Comparison of ENCODE assay signal across 16 mouse cellular contexts in the genomic region with DNA sequence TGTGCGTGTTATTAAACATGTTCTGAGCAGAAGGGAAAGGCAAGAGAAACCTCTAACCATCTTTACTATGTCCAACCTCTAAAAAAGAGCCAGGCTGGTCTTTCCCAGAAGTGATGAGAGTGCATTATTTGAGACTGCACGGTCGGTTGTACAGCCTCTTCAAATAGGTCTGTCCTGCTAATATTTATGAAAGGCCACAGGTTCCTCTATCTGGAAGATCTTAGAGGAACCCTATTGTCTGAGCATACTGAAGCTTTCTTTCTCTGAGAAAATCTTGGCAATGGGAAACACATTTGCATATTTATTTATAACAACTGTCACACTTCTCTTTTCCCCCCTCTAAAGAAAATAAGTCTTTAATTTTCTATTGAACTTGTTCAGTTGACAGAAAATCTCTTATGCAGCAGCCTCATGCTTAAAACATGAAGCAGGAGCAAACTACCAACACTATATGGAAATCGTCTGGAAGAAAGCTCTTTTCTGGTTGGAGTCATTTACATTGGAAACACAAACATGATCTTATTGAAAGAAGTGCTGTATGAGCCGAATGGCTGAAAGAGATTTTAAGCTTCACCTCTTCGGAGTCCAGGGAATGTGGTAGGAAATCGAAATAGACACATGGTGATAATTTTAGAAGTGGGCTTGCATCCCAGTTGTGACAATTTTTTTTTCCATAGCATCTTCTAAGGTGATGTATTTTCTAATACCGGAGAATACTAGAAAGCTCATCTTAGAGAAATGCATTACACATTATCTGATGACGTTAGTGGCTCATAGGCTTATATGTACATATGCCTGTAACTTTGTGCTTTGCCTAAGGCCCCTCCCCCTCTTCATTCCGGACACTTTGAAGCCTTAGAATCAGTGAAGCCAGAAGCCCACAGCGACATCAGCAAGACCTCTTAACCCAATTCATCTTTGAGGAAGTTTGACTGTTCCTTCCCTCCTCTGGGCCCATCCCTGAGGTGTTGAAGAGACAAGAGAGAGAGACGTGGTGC.
DNase-seq lines count a peak whose midpoint lies in the region; ATAC-seq lines count a peak whose summit lies in the region.
"Had no signal": no experiment of that assay in that cellular context is flagged by ENCODE, and none has a peak within 500 bp of the region (broad histone marks: within the 10 kb centered on the region; RNA-seq: fewer than 3 reads in every experiment).

No protein-coding gene starts in this region.

- H3K4me1 ChIP-seq in embryonic facial prominence, embryonic 14.5 days (ENCODE audit: control insufficient read depth, insufficient read depth, low read length) = no peaks in the 10 kb centered on the region
- no peaks in the 10 kb centered on the region for H3K4me1 ChIP-seq in embryonic facial prominence, embryonic 10.5 days
- peaks cover 18% of the 10 kb centered on the region for H3K4me1 ChIP-seq in forebrain, embryonic 12.5 days
- peaks cover 31% of the 10 kb centered on the region for H3K4me1 ChIP-seq in hindbrain, embryonic 14.5 days (replicated peaks; ENCODE audit: control insufficient read depth, insufficient read depth, low read length)
- peaks cover 6% of the 10 kb centered on the region; the same call in 1 of the 2 replicates for H3K4me1 ChIP-seq in neural tube, embryonic 12.5 days
- H3K4me1 ChIP-seq: lung, embryonic 15.5 days had no signal

- no peak overlapping the region for H3K4me3 ChIP-seq in embryonic facial prominence, embryonic 14.5 days (ENCODE audit: low read depth, low read length)
- no peak overlapping the region for H3K4me3 ChIP-seq in embryonic facial prominence, embryonic 10.5 days
- H3K4me3 ChIP-seq in forebrain, embryonic 12.5 days (replicated peaks) = no peak overlapping the region
- no peak overlapping the region for H3K4me3 ChIP-seq in hindbrain, embryonic 14.5 days (replicated peaks; ENCODE audit: low read length)
- no peak overlapping the region for H3K4me3 ChIP-seq in neural tube, embryonic 12.5 days
- H3K4me3 ChIP-seq: lung, embryonic 15.5 days had no signal

- no peaks in the 10 kb centered on the region for H3K36me3 ChIP-seq in embryonic facial prominence, embryonic 14.5 days (ENCODE audit: control insufficient read depth, insufficient read depth, low read length)
- H3K36me3 ChIP-seq in embryonic facial prominence, embryonic 10.5 days (replicated peaks) = no peaks in the 10 kb centered on the region
- H3K36me3 ChIP-seq in forebrain, embryonic 12.5 days (replicated peaks) = no peaks in the 10 kb centered on the region
- no peaks in the 10 kb centered on the region for H3K36me3 ChIP-seq in hindbrain, embryonic 14.5 days (replicated peaks; ENCODE audit: control insufficient read depth, insufficient read depth)
- no peaks in the 10 kb centered on the region for H3K36me3 ChIP-seq in neural tube, embryonic 12.5 days
- H3K36me3 ChIP-seq: lung, embryonic 15.5 days had no signal

- H3K9ac ChIP-seq in embryonic facial prominence, embryonic 14.5 days (ENCODE audit: low read depth, low read length) = no peak overlapping the region
- H3K9ac ChIP-seq in forebrain, embryonic 12.5 days = no peak overlapping the region
- no peak overlapping the region for H3K9ac ChIP-seq in hindbrain, embryonic 14.5 days
- no peak overlapping the region for H3K9ac ChIP-seq in neural tube, embryonic 12.5 days
- H3K9ac ChIP-seq: lung, embryonic 15.5 days had no signal

- H3K9me3 ChIP-seq in embryonic facial prominence, embryonic 14.5 days (ENCODE audit: control insufficient read depth, low read length) = no peaks in the 10 kb centered on the region
- no peaks in the 10 kb centered on the region for H3K9me3 ChIP-seq in embryonic facial prominence, embryonic 10.5 days
- H3K9me3 ChIP-seq in forebrain, embryonic 12.5 days = no peaks in the 10 kb centered on the region
- no peaks in the 10 kb centered on the region for H3K9me3 ChIP-seq in hindbrain, embryonic 14.5 days (ENCODE audit: control insufficient read depth, low read length)
- no peaks in the 10 kb centered on the region for H3K9me3 ChIP-seq in neural tube, embryonic 12.5 days
- H3K9me3 ChIP-seq: lung, embryonic 15.5 days had no signal

- ATAC-seq in embryonic facial prominence, embryonic 14.5 days (ENCODE audit: low read depth) = no peak
- peak; percentile 67 for ATAC-seq in forebrain, embryonic 12.5 days (ENCODE audit: low FRiP score)
- peak; percentile 61; the same call in 1 of the 2 replicates for ATAC-seq in hindbrain, embryonic 14.5 days (ENCODE audit: low FRiP score)
- peak; percentile 33; the same call in 1 of the 2 replicates for ATAC-seq in neural tube, embryonic 12.5 days (ENCODE audit: low FRiP score, low read depth)
- ATAC-seq: inflammation-experienced regulatory T-cells, adult 6 months had no signal

- H3K27me3 ChIP-seq in embryonic facial prominence, embryonic 14.5 days (replicated peaks; ENCODE audit: control insufficient read depth, insufficient read depth, low read length) = no peaks in the 10 kb centered on the region
- H3K27me3 ChIP-seq in embryonic facial prominence, embryonic 10.5 days (replicated peaks; ENCODE audit: low read depth, poor library complexity, severe bottlenecking) = no peaks in the 10 kb centered on the region
- H3K27me3 ChIP-seq in forebrain, embryonic 12.5 days = no peaks in the 10 kb centered on the region; the same call in 1 of the 2 replicates
- H3K27me3 ChIP-seq in hindbrain, embryonic 14.5 days (ENCODE audit: control insufficient read depth, insufficient read depth, low read length) = no peaks in the 10 kb centered on the region
- no peaks in the 10 kb centered on the region for H3K27me3 ChIP-seq in neural tube, embryonic 12.5 days (replicated peaks)
- H3K27me3 ChIP-seq: CH12.LX; lung, embryonic 15.5 days had no signal

- H3K27ac ChIP-seq in embryonic facial prominence, embryonic 14.5 days (replicated peaks; ENCODE audit: low read depth, low read length) = 0 out of 2 replicates have a peak overlapping the region, but pooled peaks have one; percentile 29
- H3K27ac ChIP-seq in embryonic facial prominence, embryonic 10.5 days (replicated peaks) = no peak overlapping the region
- H3K27ac ChIP-seq in forebrain, embryonic 12.5 days = peak overlapping the region; percentile 50
- H3K27ac ChIP-seq in hindbrain, embryonic 14.5 days = peak overlapping the region; percentile 55
- no peak overlapping the region for H3K27ac ChIP-seq in neural tube, embryonic 12.5 days
- H3K27ac ChIP-seq: lung, embryonic 15.5 days had no signal

- WGBS in embryonic facial prominence, embryonic 14.5 days = 62% methylated on average over 12 of the region's 12 CpGs
- 82% methylated on average over 12 of the region's 12 CpGs for WGBS in embryonic facial prominence, embryonic 10.5 days
- WGBS in forebrain, embryonic 12.5 days = 48% methylated on average over 12 of the region's 12 CpGs
- WGBS in hindbrain, embryonic 14.5 days = 26% methylated on average over 12 of the region's 12 CpGs
- 43% methylated on average over 12 of the region's 12 CpGs for WGBS in neural tube, embryonic 12.5 days

- no peak overlapping the region for H3K4me2 ChIP-seq in embryonic facial prominence, embryonic 14.5 days (ENCODE audit: low read depth, low read length)
- no peak overlapping the region for H3K4me2 ChIP-seq in forebrain, embryonic 12.5 days
- no peak overlapping the region for H3K4me2 ChIP-seq in hindbrain, embryonic 14.5 days (replicated peaks)
- no peak overlapping the region for H3K4me2 ChIP-seq in neural tube, embryonic 12.5 days (replicated peaks)
- H3K4me2 ChIP-seq: liver, embryonic 11.5 days; lung, embryonic 15.5 days had no signal

- DNase-seq in embryonic facial prominence, embryonic 14.5 days (ENCODE audit: low spot score) = peak; percentile 21
- DNase-seq in embryonic facial prominence, embryonic 10.5 days (ENCODE audit: low spot score) = no peak
- no peak for DNase-seq in hindbrain, embryonic 14.5 days (ENCODE audit: low spot score)
- DNase-seq in gastrocnemius, adult 8-10 months (ENCODE audit: low spot score in 2 of 2) = no peak
- no peak for DNase-seq in gastrocnemius, adult 18-20 months (ENCODE audit: low spot score)
- no peak for DNase-seq in adrenal gland, postnatal 36 days
- DNase-seq: cerebellum, adult 2 months; embryo, embryonic 11 days; gastrocnemius, postnatal 25 days; thymus, adult 18-20 months had no signal

Comparison
In these comparisons a context has a peak if more than half of its experiments do, and no peak if none do; other contexts are left out.
1. H3K27ac ChIP-seq: peak in embryonic facial prominence, embryonic 14.5 days (single experiment), forebrain, embryonic 12.5 days (single experiment) and hindbrain, embryonic 14.5 days (single experiment); none in embryonic facial prominence, embryonic 10.5 days (single experiment) and neural tube, embryonic 12.5 days (single experiment).